Mouse (Mus musculus): Measurements from ENCODE around the gene Suclg2.

DNA sequence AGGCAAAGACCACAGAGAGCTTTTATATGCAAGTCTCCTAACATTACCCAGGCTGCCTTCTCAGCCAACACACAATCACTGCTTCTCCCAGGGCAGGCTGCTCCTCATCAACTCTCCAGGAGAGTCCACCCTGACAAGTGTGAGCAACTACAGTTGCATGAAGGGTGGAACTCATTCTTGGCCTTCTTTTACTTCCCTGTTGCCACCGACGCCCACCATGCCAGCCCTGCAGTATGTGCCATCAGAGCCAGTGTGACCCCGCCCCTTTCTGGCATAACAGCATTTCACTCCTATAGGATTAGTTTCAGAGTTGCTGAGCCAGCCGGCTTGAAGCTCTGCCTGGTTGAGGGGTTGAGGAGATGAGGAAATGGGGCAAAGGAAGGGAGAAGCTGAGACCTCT lies 138.8 kb downstream of the Suclg2 start:
- TF ChIP-seq CTCF (IDR thresholded peaks at IDR 0.05; ENCODE audit: borderline replicate concordance, extremely low read depth, insufficient read depth, insufficient read length) (no peak), POLR2A (IDR thresholded peaks at IDR 0.05; ENCODE audit: borderline replicate concordance, extremely low read depth, insufficient read depth, insufficient read length, poor library complexity, severe bottlenecking) (no peak)
